Mouse (Mus musculus) ES-Bruce4 (cell line): ENCODE measurements at regions not wholly inside any gene's neighbourhood (a gene's known extent, or its start where the extent isn't known, plus 50 kb on each side); places are given as distances from the start of the nearest gene placed in this dataset.

Experiments
- CTCF ChIP-seq: IDR thresholded peaks from one replicate; pipeline ENCODE4 v1.8.1; 2011; ENCODE audit warnings: low read depth, low read length
- POLR2A ChIP-seq: IDR thresholded peaks from one replicate; pipeline ENCODE4 v1.8.1; 2011; ENCODE audit warnings: low read length; ENCODE audit not compliant: insufficient read depth

DNA sequence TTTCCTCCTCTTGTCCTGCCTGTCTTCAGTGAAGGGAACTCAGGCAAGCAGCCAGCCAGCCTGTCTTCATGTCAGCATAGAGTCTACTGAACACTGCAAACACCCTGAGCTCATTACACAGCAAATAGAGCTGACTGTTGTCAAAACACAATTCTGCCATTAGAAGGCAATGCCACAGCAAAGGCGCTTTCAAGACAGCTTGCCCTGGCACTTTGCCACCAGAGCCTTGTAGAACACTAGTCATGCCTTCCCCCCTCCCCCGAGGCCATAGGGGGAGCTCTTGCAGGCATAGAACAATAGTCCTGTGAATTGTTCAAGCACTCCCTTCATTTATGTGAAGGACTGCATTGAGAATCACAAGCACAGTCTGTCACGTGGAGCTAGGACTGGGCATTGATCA, 75.8 kb downstream of the Gm15023 start:
- no peak for TF ChIP-seq CTCF
- no peak for TF ChIP-seq POLR2A
